8 mouse cellular contexts compared by ENCODE assay signal in the genomic region with DNA sequence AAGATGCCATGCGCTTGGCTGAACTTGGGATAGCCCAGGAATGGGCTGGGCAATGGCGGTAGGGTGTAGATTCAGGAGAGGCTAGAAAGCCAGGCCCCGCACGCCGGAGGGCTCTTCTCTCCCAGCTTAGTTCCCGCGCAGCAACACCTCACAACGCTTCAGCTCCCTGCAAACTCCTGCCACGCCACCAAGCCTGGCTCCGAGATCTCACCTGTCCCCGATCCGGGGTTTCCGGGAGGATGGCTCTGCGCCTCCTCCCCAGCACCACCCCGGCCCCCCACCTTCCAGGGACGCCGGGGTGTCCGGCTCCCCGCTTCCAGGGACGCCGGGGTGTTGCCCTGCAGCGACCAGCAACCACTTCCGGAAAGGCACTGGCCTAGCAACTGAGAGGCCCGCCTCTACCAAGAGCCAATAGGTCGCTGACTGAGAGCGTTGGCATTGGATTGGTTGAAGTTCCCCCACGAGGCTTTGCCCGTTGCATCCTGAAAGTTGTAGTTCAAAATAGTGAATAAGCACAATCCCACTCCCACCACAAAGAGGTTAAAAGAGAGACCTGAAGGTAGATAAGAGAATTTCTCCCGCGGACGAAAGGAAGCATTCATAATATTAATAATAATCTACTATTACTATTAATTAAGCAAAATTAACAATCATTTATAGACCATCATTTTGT. TPM values are rescaled to one million over a fixed set of nuclear protein-coding genes. Genes with fewer than 3 reads are reported as not detected.
DNase-seq lines count a peak whose midpoint lies in the region; ATAC-seq and TF ChIP-seq lines count a peak whose summit lies in the region.

Gene Cep164, minus strand, starts transcription at position 401 of the 673 bp plus-strand sequence.

- H3K36me3 ChIP-seq in hindbrain, embryonic 10.5 days, result peaks cover 5% of the 10 kb centered on the region
- H3K36me3 ChIP-seq in lung, postnatal 0 days (ENCODE audit: insufficient read depth, low read length), result no peaks in the 10 kb centered on the region

- peak within 1 kb of the TSS; percentile 48 for H3K9ac ChIP-seq in lung, postnatal 0 days (replicated peaks; ENCODE audit: low read depth)

- no peaks in the 10 kb centered on the region for H3K27me3 ChIP-seq in hindbrain, embryonic 10.5 days (ENCODE audit: insufficient read depth, poor library complexity, severe bottlenecking)
- no peaks in the 10 kb centered on the region for H3K27me3 ChIP-seq in lung, postnatal 0 days (replicated peaks; ENCODE audit: insufficient read depth, low read length)

- H3K27ac ChIP-seq in hindbrain, embryonic 10.5 days, result peak within 1 kb of the TSS; percentile 88
- peak within 1 kb of the TSS; percentile 68 for H3K27ac ChIP-seq in lung, postnatal 0 days (ENCODE audit: low read length)

- no peak for TF ChIP-seq EP300 in lung, postnatal 0 days (IDR thresholded peaks at IDR 0.05)

- peak within 1 kb of the TSS; percentile 75 for H3K4me3 ChIP-seq in hindbrain, embryonic 10.5 days
- H3K4me3 ChIP-seq in lung, postnatal 0 days (ENCODE audit: low read depth, low read length), result peak within 1 kb of the TSS; percentile 81

- H3K4me2 ChIP-seq in lung, postnatal 0 days (replicated peaks; ENCODE audit: low read depth, low read length), result peak within 1 kb of the TSS; percentile 92

- H3K9me3 ChIP-seq in hindbrain, embryonic 10.5 days, result 0 out of 2 replicates have a peak, but pooled peaks cover 4% of the 10 kb centered on the region
- H3K9me3 ChIP-seq in lung, postnatal 0 days (ENCODE audit: low read length), result 0 out of 2 replicates have a peak, but pooled peaks cover 3% of the 10 kb centered on the region

- peaks cover 20% of the 10 kb centered on the region for H3K4me1 ChIP-seq in hindbrain, embryonic 10.5 days (replicated peaks)
- 0 out of 2 replicates have a peak, but pooled peaks cover 5% of the 10 kb centered on the region for H3K4me1 ChIP-seq in lung, postnatal 0 days (ENCODE audit: insufficient read depth, low read depth, low read length)

- WGBS in hindbrain, embryonic 10.5 days, result under 1% methylated on average over 31 of the region's 31 CpGs
- WGBS in lung, postnatal 0 days, result under 1% methylated on average over 31 of the region's 31 CpGs

- no peak for TF ChIP-seq CTCF in lung, postnatal 0 days (IDR thresholded peaks at IDR 0.05)

- ATAC-seq in frontal cortex, adult (ENCODE audit: low TSS enrichment), result peak; percentile 98
- peak; percentile 99 for ATAC-seq in lung, postnatal 0 days

- peak; percentile 91 for DNase-seq in MN1 (ENCODE audit: low spot score)
- peak; percentile 90 for DNase-seq in cerebellum, adult 9-10 months
- peak; percentile 90 for DNase-seq in hindbrain, embryonic 10.5 days (ENCODE audit: low spot score)
- peak; percentile 93 for DNase-seq in layer of hippocampus, adult 9-11 months
- DNase-seq in lung, postnatal 0 days (ENCODE audit: low spot score), result peak; percentile 97
- DNase-seq in ovary, postnatal 14 days (ENCODE audit: low spot score), result peak; percentile 71
- DNase-seq in thymus, postnatal 14 days, result peak; percentile 87

RNA-seq across cellular contexts. Expression of gene Cep164, which starts in this region (rescaled TPM):
- polyA plus RNA-seq in hindbrain, embryonic 10.5 days (2016; fragmentation: Nextera tagmentation; extraction: Ambion mirVana), result 16.0 and 20.9 TPM in 2 replicates
- 16.5 and 19.4 TPM in 2 replicates for polyA plus RNA-seq in lung, postnatal 0 days (2015; fragmentation: Nextera tagmentation; extraction: Ambion mirVana)

Comparison
In these comparisons a context has a peak if more than half of its experiments do, and no peak if none do; other contexts are left out.
1. Peak in every context shown above with its lines: DNase-seq, ATAC-seq, H3K4me3 ChIP-seq and H3K27ac ChIP-seq.